Mouse (Mus musculus): Measurements from ENCODE around the gene Dyx1c1. TPM values are rescaled to one million over a fixed set of nuclear protein-coding genes. Genes with fewer than 3 reads are reported as not detected.

Gene Dyx1c1
- polyA plus RNA-seq (2012; rRNA removed) = 0.19 and 0.29 TPM in 2 replicates

DNA sequence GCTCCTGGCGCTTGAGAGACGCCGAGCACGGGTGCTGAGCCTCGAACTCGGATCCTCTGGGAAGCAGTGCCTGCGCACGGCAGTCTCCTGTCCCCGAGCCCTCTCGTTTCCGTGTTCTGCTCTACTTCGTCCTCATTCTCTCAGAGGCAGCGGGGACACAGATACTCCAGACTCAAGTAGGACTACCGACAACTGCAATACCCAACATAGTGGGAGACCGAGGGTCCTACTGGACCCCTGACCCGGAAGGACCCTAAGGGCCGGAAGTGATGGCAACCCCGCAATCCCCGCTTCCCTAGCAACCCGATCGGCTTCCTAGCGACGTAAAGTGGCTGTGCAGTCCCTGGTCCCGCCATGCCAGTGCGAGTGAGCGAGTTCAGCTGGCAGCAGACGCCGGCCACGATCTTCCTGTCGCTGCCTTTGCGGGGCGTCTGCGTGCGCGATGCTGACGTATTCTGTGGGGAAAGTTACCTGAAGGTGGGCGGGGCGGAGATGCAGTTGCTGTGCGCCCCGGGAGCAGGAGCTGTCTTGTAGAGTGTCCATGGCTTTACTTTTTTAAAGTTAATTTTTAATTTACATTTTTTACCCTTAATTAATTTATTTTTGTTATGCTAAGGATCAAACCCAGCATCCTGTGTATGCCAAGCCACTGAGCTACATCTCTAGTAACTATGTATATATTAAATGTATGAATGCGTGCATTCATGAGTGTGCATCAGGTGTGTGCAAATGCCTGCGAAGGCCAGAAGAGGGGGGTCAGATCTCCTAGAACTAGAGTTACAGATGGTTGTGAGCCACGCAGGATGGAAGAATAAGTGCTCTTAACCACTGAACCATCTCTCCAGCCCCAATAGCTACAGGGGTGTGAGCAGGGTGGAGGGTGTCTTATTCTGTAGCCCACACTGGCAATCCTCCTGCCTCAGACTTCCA is at the start of gene Dyx1c1, which contains the start of gene Gm44503:
TSS of gene Dyx1c1 (plus strand) at position 265 of the 930 bp plus-strand sequence.
TSS of gene Gm44503 (plus strand) at position 332 of the 930 bp plus-strand sequence.
- Histone ChIP-seq H3K27ac (ENCODE audit: control insufficient read depth, insufficient read depth, low read length) (no peak within 1 kb of the TSS), H3K4me1 (replicated peaks; ENCODE audit: control insufficient read depth, insufficient read depth, low read length) (peaks cover 17% of the 10 kb centered on the region), H3K4me3 (ENCODE audit: control insufficient read depth, insufficient read depth, low read length) (peak within 1 kb of the TSS; percentile 64), H3K27me3 (ENCODE audit: control insufficient read depth, insufficient read depth, low read length) (no peaks in the 10 kb centered on the region), H3K36me3 (ENCODE audit: control insufficient read depth, insufficient read depth, low read length) (no peaks in the 10 kb centered on the region)
- WGBS = 5% methylated on average over 43 of the region's 43 CpGs
- peak; percentile 77 for DNase-seq
- TF ChIP-seq POLR2A (IDR thresholded peaks at IDR 0.05; ENCODE audit: control insufficient read depth, extremely low read depth, insufficient read depth, low read length, poor library complexity) (no peak), CTCF (IDR thresholded peaks at IDR 0.05; ENCODE audit: borderline replicate concordance, control insufficient read depth, extremely low read depth, insufficient read depth, low read length, poor library complexity) (0 out of 2 replicates have a peak, but pooled peaks have one; percentile 64)

DNA sequence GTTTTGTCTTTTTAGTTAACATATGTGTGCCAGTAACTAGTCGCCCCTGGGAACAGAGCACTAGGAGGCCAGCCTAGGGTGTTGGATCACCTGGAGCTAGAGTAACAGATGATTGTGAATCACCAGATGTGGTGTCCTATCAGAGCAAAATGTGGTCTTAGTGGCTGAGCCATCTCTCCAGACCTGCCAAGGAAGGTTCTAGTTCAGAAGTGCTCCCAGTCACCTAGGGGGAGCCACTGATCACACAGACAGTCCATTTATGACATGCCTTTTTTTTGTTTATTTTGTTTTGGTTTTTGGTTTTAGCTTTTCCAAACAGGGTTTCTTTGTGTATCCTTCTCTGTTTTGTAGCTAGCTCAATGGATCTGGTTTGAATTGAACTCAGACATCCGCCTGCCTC is 47.2 kb upstream of the Dyx1c1 start:
- TF ChIP-seq POLR2A (IDR thresholded peaks at IDR 0.05; ENCODE audit: control insufficient read depth, extremely low read depth, insufficient read depth, low read length, poor library complexity) (no peak), CTCF (IDR thresholded peaks at IDR 0.05; ENCODE audit: borderline replicate concordance, control insufficient read depth, extremely low read depth, insufficient read depth, low read length, poor library complexity) (no peak)
- Histone ChIP-seq H3K36me3 (ENCODE audit: control insufficient read depth, insufficient read depth, low read length) (no peaks in the 10 kb centered on the region), H3K27me3 (ENCODE audit: control insufficient read depth, insufficient read depth, low read length) (no peaks in the 10 kb centered on the region), H3K4me1 (replicated peaks; ENCODE audit: control insufficient read depth, insufficient read depth, low read length) (no peaks in the 10 kb centered on the region), H3K4me3 (ENCODE audit: control insufficient read depth, insufficient read depth, low read length) (no peak overlapping the region), H3K27ac (ENCODE audit: control insufficient read depth, insufficient read depth, low read length) (no peak overlapping the region)
- DNase-seq = no peak
- WGBS = 97% methylated on average over 2 of the region's 2 CpGs

GRCm38 (mm10) chr9:72913551-72913950 is 45.0 kb upstream of the Dyx1c1 start:
- Histone ChIP-seq H3K27me3 (ENCODE audit: control insufficient read depth, insufficient read depth, low read length) (no peaks in the 10 kb centered on the region), H3K27ac (ENCODE audit: control insufficient read depth, insufficient read depth, low read length) (no peak overlapping the region), H3K4me1 (replicated peaks; ENCODE audit: control insufficient read depth, insufficient read depth, low read length) (no peaks in the 10 kb centered on the region), H3K4me3 (ENCODE audit: control insufficient read depth, insufficient read depth, low read length) (no peak overlapping the region), H3K36me3 (ENCODE audit: control insufficient read depth, insufficient read depth, low read length) (no peaks in the 10 kb centered on the region)
- WGBS = 76% methylated on average over 6 of the region's 6 CpGs
- TF ChIP-seq POLR2A (IDR thresholded peaks at IDR 0.05; ENCODE audit: control insufficient read depth, extremely low read depth, insufficient read depth, low read length, poor library complexity) = no peak
- no peak for TF ChIP-seq CTCF (IDR thresholded peaks at IDR 0.05; ENCODE audit: borderline replicate concordance, control insufficient read depth, extremely low read depth, insufficient read depth, low read length, poor library complexity)
- DNase-seq = no peak

DNA sequence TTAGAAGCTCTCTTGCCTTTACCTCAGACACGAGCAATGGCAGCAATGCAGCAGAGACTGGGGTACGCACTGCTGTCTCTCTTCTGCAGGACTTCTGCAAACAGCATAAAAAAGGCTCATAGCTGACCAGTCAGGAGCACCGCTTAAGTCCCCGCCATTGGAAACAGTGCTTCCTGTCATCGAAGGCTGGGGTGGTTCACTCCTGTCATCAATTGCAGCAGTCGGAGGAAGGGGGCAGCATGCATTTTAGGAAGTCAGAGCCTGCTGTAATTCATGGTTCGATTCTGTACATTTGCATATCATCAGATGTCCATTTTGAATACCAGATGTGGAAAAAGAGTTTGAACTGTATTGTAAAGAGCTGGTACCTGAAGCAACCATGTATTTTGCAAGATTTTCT is 42.9 kb upstream of the Dyx1c1 start:
- Histone ChIP-seq H3K36me3 (ENCODE audit: control insufficient read depth, insufficient read depth, low read length) (no peaks in the 10 kb centered on the region), H3K4me3 (ENCODE audit: control insufficient read depth, insufficient read depth, low read length) (no peak overlapping the region), H3K4me1 (replicated peaks; ENCODE audit: control insufficient read depth, insufficient read depth, low read length) (no peaks in the 10 kb centered on the region), H3K27ac (ENCODE audit: control insufficient read depth, insufficient read depth, low read length) (no peak overlapping the region), H3K27me3 (ENCODE audit: control insufficient read depth, insufficient read depth, low read length) (no peaks in the 10 kb centered on the region)
- DNase-seq = no peak
- WGBS = 15% methylated on average over 7 of the region's 7 CpGs
- TF ChIP-seq POLR2A (IDR thresholded peaks at IDR 0.05; ENCODE audit: control insufficient read depth, extremely low read depth, insufficient read depth, low read length, poor library complexity) (no peak), CTCF (IDR thresholded peaks at IDR 0.05; ENCODE audit: borderline replicate concordance, control insufficient read depth, extremely low read depth, insufficient read depth, low read length, poor library complexity) (no peak)

DNA sequence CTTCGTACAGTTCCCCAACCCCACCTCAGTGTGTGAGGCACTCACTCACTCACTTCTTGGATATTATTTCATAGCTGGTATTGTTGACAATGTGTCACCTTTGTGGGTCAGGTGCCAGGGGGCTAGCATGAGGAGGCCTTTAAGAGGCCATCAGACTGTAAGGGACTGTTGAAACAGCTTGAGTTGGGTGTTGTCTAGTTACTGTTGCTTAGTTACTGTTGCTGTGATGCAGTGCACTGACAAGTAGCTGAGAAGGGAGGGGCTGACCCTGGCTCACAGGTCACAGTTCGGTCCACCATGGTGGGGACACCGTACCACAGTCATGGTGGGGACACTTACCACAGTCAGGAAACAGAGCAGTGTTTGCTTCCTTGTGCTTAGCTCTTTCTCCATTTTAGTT is 35.5 kb upstream of the Dyx1c1 start:
- Histone ChIP-seq H3K36me3 (ENCODE audit: control insufficient read depth, insufficient read depth, low read length) (no peaks in the 10 kb centered on the region), H3K27me3 (ENCODE audit: control insufficient read depth, insufficient read depth, low read length) (peaks cover 13% of the 10 kb centered on the region), H3K27ac (ENCODE audit: control insufficient read depth, insufficient read depth, low read length) (no peak overlapping the region), H3K4me3 (ENCODE audit: control insufficient read depth, insufficient read depth, low read length) (no peak overlapping the region), H3K4me1 (replicated peaks; ENCODE audit: control insufficient read depth, insufficient read depth, low read length) (peaks cover 6% of the 10 kb centered on the region; the same call in 1 of the 2 replicates)
- TF ChIP-seq POLR2A (IDR thresholded peaks at IDR 0.05; ENCODE audit: control insufficient read depth, extremely low read depth, insufficient read depth, low read length, poor library complexity) = no peak
- 75% methylated on average over 3 of the region's 3 CpGs for WGBS
- DNase-seq = no peak

DNA sequence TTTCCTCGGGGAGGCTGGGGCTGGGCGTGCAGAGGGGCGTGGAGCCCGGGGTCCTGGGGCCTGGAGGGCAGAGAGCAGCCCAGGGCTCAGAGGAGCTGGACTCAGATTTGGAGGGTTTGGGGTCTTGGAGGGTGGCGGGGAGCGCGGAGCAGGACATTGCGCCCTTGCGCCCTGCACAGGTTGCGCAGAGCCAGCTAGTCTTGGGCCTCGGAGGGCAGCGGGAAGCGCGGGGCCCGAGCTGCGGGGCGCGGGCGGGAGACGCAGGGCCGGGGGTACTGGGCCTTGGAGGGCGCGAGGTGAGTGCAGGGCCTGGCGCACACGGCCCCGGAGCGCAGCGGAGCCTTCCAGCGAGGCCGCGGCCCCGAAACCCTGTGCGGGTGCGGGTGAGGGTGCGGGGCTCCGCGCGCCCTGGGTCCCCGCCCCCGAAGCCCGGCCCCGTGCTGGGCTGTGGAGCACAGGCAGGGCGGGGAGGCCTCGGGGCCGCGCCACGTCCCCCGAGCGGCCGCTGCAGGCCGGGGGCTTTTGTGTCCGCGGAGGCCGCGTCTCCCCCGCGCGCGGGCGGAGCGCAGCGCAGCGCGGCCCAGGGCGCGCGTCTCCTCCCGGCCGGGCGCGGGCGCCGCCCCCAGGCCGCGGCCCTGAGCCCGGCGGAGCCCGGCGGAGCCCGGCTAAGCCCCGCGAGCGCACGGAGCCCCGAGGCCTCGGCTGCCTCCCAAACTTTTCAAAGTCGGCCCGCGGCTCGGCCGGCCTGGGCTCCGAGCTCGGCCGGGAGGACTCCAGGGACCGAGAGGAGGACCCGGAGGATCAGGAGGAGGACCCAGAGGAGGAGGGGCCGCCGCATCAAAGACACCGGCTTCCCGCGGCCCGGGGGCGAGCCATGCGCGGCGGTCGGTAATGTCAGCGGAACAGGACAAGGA is 33.3 kb upstream of the Dyx1c1 start, which contains the start of gene Pygo1:
TSS of gene Pygo1 (plus strand) at position 625 of the 914 bp plus-strand sequence.
- Histone ChIP-seq H3K27ac (ENCODE audit: control insufficient read depth, insufficient read depth, low read length) (no peak within 1 kb of the TSS), H3K4me1 (replicated peaks; ENCODE audit: control insufficient read depth, insufficient read depth, low read length) (peaks cover 6% of the 10 kb centered on the region; the same call in 1 of the 2 replicates), H3K27me3 (ENCODE audit: control insufficient read depth, insufficient read depth, low read length) (peaks cover 13% of the 10 kb centered on the region), H3K4me3 (ENCODE audit: control insufficient read depth, insufficient read depth, low read length) (peak within 1 kb of the TSS; percentile 34), H3K36me3 (ENCODE audit: control insufficient read depth, insufficient read depth, low read length) (no peaks in the 10 kb centered on the region)
- 2% methylated on average over 93 of the region's 108 CpGs for WGBS
- DNase-seq = no peak
- no peak for TF ChIP-seq CTCF (IDR thresholded peaks at IDR 0.05; ENCODE audit: borderline replicate concordance, control insufficient read depth, extremely low read depth, insufficient read depth, low read length, poor library complexity)
- TF ChIP-seq POLR2A (IDR thresholded peaks at IDR 0.05; ENCODE audit: control insufficient read depth, extremely low read depth, insufficient read depth, low read length, poor library complexity) = no peak
